Mouse (Mus musculus): ENCODE results near the gene Camta1. TPM values are rescaled to one million over a fixed set of nuclear protein-coding genes. Genes with fewer than 3 reads are reported as not detected.

Gene Camta1
- polyA plus RNA-seq, 1 experiment from 2014 or later, result 25.3 TPM

DNA sequence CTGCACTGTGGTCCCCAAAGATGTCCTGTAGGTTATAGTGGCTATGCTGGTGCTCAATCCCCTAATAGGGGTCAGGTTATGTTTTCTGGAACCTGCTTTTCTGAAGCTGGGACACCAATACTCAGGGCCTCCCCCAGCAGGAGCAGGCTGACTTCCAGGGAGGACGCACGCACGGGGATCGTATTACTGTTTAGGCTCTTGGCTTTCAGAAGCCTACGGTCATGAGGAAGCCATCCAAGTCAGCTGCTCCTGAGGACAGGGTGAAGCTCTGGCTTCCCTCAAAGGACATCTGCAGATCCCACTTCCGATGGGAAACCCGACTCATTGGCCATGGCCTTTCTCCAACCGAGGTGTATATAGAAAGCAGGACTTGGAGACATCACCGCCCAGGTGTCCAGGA lies 729.2 kb downstream of the Camta1 start:
- H3K27me3 ChIP-seq (ENCODE audit: control insufficient read depth, insufficient read depth, low read depth, low read length), result peaks cover 27% of the 10 kb centered on the region
- WGBS (ENCODE audit: insufficient replicate concordance), result 65% methylated on average over 9 of the region's 9 CpGs

DNA sequence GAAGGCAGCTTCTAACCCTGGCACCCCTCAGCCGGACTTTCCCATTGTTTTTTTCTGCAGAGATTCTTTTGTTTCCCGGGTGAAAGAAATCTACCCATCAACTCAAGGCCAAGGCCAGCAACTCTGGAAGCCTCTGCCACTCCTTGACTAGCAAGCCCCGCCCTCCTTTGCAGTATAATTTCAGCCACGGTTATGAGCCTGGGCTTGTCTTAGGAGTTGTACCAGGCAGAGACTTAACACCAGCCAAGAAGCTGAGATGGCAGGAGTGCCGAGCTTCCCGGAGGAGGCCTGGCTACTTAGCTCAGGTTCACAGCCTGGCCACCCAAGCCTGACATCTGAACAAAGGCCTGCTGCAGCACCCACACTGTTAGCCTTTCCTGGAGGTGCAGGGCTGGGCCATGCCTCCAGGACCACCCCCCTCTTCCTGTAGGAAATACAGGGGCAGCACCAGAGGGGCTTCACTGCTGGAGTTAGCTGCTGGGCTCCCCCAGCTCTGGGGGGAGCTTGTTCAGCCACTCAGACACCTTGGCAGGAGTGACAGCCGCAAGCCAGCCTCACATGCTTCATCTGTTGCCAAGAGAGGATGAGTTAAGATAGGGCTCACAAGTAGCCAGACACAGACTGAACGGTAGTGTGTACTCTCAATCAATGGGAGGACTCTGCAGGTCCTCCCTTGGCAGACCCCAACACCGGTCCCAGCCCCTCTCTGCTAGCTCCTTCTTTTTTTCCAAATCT lies 730.8 kb downstream of the Camta1 start:
- Histone ChIP-seq H3K9me3 (replicated peaks; ENCODE audit: control insufficient read depth, low read length) (no peaks in the 10 kb centered on the region), H3K27me3 (ENCODE audit: control insufficient read depth, insufficient read depth, low read depth, low read length) (peaks cover 27% of the 10 kb centered on the region), H3K27ac (ENCODE audit: low read length) (no peak overlapping the region), H3K4me1 (ENCODE audit: control insufficient read depth, low read depth, low read length) (no peaks in the 10 kb centered on the region), H3K4me2 (ENCODE audit: low read depth, low read length) (no peak overlapping the region), H3K36me3 (ENCODE audit: control insufficient read depth, insufficient read depth) (no peaks in the 10 kb centered on the region), H3K4me3 (ENCODE audit: low read depth, low read length) (no peak overlapping the region), H3K9ac (ENCODE audit: low read depth, low read length) (no peak overlapping the region)
- 53% methylated on average over 9 of the region's 9 CpGs for WGBS (ENCODE audit: insufficient replicate concordance)
- ATAC-seq (ENCODE audit: low read depth), result no peak

More for the DNA sequence above, 729.2 kb downstream of the Camta1 start:
- H3K4me2 ChIP-seq (ENCODE audit: low read depth, low read length), result no peak overlapping the region
- no peak overlapping the region for H3K4me3 ChIP-seq (ENCODE audit: low read depth, low read length)
- no peaks in the 10 kb centered on the region for H3K36me3 ChIP-seq (ENCODE audit: control insufficient read depth, insufficient read depth)
- H3K9ac ChIP-seq (ENCODE audit: low read depth, low read length), result no peak overlapping the region
- H3K9me3 ChIP-seq (replicated peaks; ENCODE audit: control insufficient read depth, low read length), result no peaks in the 10 kb centered on the region
- no peak overlapping the region for H3K27ac ChIP-seq (ENCODE audit: low read length)
- ATAC-seq (ENCODE audit: low read depth), result no peak
- no peaks in the 10 kb centered on the region for H3K4me1 ChIP-seq (ENCODE audit: control insufficient read depth, low read depth, low read length)

DNA sequence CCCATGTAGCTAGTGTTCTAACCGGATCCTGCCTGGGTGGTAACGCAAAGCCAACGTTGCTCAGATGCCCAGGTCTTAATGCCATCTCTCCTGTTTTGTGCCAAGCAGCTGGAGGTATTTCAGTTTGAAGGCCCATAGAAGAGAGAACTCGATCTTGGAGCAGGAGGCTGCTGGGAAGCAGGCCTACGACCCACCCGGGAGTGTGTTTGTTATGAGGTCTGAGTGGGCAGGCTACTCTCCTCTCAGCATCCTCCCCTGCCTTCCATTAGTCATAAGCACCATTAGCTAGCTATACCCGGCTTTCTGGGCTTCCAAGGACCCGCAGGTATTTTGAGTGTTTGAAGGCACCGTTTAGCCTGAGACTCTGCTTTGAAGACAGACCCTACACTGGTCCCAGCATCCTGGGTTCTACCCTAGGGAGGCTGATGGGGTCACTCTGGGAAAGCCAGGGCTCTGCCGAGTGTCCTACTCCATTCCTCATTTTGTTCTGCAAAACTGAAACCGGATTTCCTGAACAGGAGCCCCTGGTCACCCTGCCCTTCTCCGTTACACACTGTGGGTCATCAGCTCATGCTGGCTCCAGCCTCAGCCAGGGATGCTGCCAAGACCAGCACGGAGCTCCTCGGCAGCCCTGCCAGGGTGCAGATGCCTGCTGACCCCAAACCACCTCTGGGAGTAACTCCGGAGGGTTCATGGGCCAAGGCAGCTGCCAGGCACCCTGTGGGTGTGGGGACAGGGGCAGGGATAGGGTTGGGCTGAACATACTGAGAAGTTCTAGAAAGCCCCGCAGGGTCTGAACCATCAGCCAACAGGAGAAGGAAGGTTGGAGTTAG lies 731.7 kb downstream of the Camta1 start:
- Histone ChIP-seq H3K4me1 (ENCODE audit: control insufficient read depth, low read depth, low read length) (no peaks in the 10 kb centered on the region), H3K9me3 (replicated peaks; ENCODE audit: control insufficient read depth, low read length) (no peaks in the 10 kb centered on the region), H3K27me3 (ENCODE audit: control insufficient read depth, insufficient read depth, low read depth, low read length) (peaks cover 27% of the 10 kb centered on the region), H3K4me3 (ENCODE audit: low read depth, low read length) (no peak overlapping the region), H3K27ac (ENCODE audit: low read length) (no peak overlapping the region), H3K9ac (ENCODE audit: low read depth, low read length) (no peak overlapping the region), H3K36me3 (ENCODE audit: control insufficient read depth, insufficient read depth) (no peaks in the 10 kb centered on the region), H3K4me2 (ENCODE audit: low read depth, low read length) (no peak overlapping the region)
- 45% methylated on average over 16 of the region's 16 CpGs for WGBS (ENCODE audit: insufficient replicate concordance)
- ATAC-seq (ENCODE audit: low read depth), result no peak

DNA sequence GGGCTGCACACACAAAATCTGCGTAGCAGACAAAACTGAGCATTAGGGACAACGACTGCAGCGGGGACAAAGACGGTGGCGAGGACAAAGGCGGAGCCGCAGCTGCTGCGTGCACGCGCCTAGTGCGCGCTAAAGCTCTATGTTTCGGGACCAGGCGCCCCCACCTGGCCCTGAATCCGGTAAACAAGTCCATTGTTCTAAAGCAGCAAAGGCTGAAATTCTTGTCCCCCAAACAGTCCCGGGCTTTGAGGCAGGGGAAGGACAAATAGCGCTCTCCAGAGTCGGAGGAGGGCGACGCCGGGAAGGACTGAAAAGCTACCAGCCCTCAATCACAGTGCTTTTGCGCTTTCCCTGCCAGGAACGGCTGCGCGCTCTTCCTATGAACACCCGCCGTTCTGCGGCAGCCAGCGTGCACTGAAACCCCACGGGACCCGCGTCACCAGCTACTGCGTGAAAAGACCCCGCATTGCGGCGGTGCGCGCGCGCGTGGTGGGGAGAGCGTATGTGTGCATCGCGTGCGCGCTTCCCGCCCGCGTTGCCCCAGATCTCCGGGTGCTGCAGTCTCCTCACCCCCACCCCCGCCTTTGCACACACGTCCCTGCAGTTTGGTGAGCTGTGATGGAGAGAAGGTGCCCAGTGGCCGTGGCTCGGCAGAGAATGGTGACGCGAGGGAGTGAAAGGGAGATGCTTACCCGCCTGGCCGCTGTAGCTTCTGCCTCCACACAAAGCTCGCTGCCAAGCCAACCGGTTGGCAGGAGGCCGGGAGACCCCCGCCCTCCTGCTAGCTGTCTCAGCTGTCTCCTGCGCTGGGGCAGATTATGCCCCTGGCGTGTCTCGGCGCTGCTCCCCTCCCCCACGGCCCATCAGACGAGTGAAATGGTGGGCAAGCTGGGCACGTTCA lies 732.8 kb downstream of the Camta1 start:
- peak overlapping the region; percentile 40 for H3K4me2 ChIP-seq (ENCODE audit: low read depth, low read length)

DNA sequence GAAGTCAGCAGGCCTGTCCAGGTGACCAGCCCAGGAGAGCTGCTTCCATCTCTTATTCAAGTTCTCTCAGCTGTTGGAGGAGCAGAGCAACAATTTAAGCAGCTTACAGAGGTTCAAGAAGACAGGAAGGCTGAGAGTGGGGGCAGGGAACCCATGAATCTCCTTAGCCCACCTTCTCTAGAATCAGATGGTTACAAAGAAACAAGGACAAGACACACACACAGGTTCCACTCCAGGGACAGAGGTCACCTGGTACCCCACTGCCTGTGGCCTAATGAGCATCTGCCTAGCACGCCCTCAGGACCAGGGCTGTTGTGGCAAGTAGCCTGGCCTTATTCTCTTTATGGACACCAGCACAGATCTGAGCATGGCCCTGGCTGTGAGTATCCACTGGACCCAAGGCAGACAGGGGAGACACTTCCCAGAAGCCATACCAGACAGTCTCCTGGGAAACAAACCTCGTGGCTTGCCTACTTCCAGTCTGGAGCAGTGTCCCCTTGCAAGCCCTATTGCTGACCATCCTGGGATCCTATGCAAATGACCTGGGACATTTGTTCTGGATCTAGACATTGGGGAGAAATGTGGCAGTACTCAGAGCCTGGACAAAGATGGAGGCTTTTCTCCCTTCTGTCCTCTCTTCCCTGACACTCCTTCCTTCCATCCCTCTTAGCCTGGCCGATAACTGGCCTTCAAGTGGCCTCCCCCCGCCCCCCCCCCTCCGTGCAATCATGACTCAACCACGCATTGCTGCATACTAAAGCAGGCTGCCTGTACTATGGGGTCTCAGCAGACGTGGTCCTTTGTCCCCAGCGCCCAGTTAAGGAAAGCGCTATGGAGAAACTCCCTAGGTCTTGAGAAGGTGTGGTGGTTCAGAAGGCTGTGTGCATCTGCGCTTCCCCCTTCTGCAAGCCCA lies 733.8 kb downstream of the Camta1 start:
- 9% methylated on average over 10 of the region's 10 CpGs for WGBS (ENCODE audit: insufficient replicate concordance)
- H3K36me3 ChIP-seq (ENCODE audit: control insufficient read depth, insufficient read depth), result no peaks in the 10 kb centered on the region
- no peak for ATAC-seq (ENCODE audit: low read depth)
- no peak overlapping the region for H3K27ac ChIP-seq (ENCODE audit: low read length)
- H3K4me3 ChIP-seq (ENCODE audit: low read depth, low read length), result no peak overlapping the region
- H3K27me3 ChIP-seq (ENCODE audit: control insufficient read depth, insufficient read depth, low read depth, low read length), result peaks cover 27% of the 10 kb centered on the region
- no peak overlapping the region for H3K9ac ChIP-seq (ENCODE audit: low read depth, low read length)
- no peaks in the 10 kb centered on the region for H3K9me3 ChIP-seq (replicated peaks; ENCODE audit: control insufficient read depth, low read length)
- no peak overlapping the region for H3K4me2 ChIP-seq (ENCODE audit: low read depth, low read length)
- no peaks in the 10 kb centered on the region for H3K4me1 ChIP-seq (ENCODE audit: control insufficient read depth, low read depth, low read length)

More for the DNA sequence above, 732.8 kb downstream of the Camta1 start:
- H3K36me3 ChIP-seq (ENCODE audit: control insufficient read depth, insufficient read depth), result no peaks in the 10 kb centered on the region
- no peaks in the 10 kb centered on the region for H3K9me3 ChIP-seq (replicated peaks; ENCODE audit: control insufficient read depth, low read length)
- WGBS (ENCODE audit: insufficient replicate concordance), result 1% methylated on average over 69 of the region's 69 CpGs
- H3K4me1 ChIP-seq (ENCODE audit: control insufficient read depth, low read depth, low read length), result no peaks in the 10 kb centered on the region
- H3K4me3 ChIP-seq (ENCODE audit: low read depth, low read length), result peak overlapping the region; percentile 26
- peaks cover 27% of the 10 kb centered on the region for H3K27me3 ChIP-seq (ENCODE audit: control insufficient read depth, insufficient read depth, low read depth, low read length)
- H3K27ac ChIP-seq (ENCODE audit: low read length), result no peak overlapping the region
- H3K9ac ChIP-seq (ENCODE audit: low read depth, low read length), result no peak overlapping the region
- ATAC-seq (ENCODE audit: low read depth), result no peak

DNA sequence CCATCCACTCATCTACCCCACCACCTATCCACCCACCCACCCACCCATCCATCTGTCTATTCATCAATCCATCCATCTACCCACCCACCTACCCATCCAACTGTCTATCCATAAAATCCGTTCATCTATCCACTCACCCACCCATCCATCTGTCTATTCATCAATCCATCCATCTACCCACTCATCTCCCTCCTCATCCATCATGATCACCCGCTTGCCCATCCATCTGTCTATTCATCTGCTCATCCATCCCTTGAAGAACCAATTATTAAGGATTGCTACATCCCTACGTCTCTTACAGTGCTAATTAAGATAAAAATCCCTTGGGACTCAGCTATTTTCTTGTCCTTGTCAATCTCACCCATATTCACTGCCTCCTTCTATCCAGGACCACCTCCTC lies 742.8 kb downstream of the Camta1 start:
- no peak overlapping the region for H3K27ac ChIP-seq (ENCODE audit: low read length)
- H3K27me3 ChIP-seq (ENCODE audit: control insufficient read depth, insufficient read depth, low read depth, low read length), result no peaks in the 10 kb centered on the region
- no peak overlapping the region for H3K4me2 ChIP-seq (ENCODE audit: low read depth, low read length)
- H3K36me3 ChIP-seq (ENCODE audit: control insufficient read depth, insufficient read depth), result no peaks in the 10 kb centered on the region
- no peaks in the 10 kb centered on the region for H3K9me3 ChIP-seq (replicated peaks; ENCODE audit: control insufficient read depth, low read length)
- H3K4me3 ChIP-seq (ENCODE audit: low read depth, low read length), result no peak overlapping the region
- H3K4me1 ChIP-seq (ENCODE audit: control insufficient read depth, low read depth, low read length), result no peaks in the 10 kb centered on the region
- no peak overlapping the region for H3K9ac ChIP-seq (ENCODE audit: low read depth, low read length)
- whole genome bisulfite sequencing (ENCODE audit: insufficient replicate concordance), result 47% methylated on average over 3 of the region's 3 CpGs
- no peak for ATAC-seq (ENCODE audit: low read depth)

DNA sequence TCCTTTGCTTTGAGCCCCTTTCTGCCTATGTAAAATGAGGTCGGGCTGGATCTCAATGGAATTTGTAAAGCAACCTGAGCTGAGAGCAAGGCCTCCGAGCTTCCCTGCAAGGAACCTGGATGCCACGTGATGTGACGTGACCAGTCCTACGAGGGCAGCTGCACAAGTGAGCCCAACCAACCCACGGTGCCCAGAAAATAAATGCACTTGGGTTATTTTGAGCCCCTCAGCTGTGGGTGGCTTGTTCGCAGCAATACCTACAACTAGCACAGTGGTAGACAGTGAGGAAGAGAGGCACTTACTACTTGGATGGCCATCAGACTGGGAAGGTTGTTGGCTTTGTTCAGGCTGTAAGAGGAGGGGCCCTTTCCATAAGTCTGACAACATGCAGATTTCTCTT lies 747.1 kb downstream of the Camta1 start:
- Histone ChIP-seq H3K4me3 (ENCODE audit: low read depth, low read length) (no peak overlapping the region), H3K36me3 (ENCODE audit: control insufficient read depth, insufficient read depth) (no peaks in the 10 kb centered on the region), H3K27ac (ENCODE audit: low read length) (no peak overlapping the region), H3K4me2 (ENCODE audit: low read depth, low read length) (no peak overlapping the region), H3K9ac (ENCODE audit: low read depth, low read length) (no peak overlapping the region), H3K4me1 (ENCODE audit: control insufficient read depth, low read depth, low read length) (no peaks in the 10 kb centered on the region), H3K9me3 (replicated peaks; ENCODE audit: control insufficient read depth, low read length) (no peaks in the 10 kb centered on the region), H3K27me3 (ENCODE audit: control insufficient read depth, insufficient read depth, low read depth, low read length) (peaks cover 16% of the 10 kb centered on the region)
- WGBS (ENCODE audit: insufficient replicate concordance), result 59% methylated on average over 7 of the region's 7 CpGs
- no peak for ATAC-seq (ENCODE audit: low read depth)

DNA sequence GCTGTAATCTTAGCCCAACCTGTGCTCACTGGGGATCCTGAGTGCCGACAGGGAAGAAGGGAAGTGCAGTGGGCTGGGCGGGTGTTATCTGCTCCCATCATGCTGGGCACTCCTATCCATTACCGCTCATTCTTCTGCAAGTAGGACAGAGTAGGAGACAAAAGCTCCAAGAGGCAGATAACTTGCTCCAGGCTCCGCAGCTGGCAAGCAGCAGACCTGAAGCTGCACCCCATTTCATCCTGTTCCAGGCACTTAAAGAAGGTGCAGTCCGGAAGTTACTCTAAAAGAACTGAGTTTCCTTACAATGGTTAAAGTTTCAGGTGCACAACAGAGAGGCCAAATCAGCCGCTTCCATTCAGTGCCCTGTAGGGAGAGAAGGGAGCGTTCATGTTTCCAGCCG lies 750.5 kb downstream of the Camta1 start:
- no peak for ATAC-seq (ENCODE audit: low read depth)
- WGBS (ENCODE audit: insufficient replicate concordance), result 41% methylated on average over 8 of the region's 8 CpGs
- H3K9me3 ChIP-seq (replicated peaks; ENCODE audit: control insufficient read depth, low read length), result no peaks in the 10 kb centered on the region
- no peak overlapping the region for H3K4me3 ChIP-seq (ENCODE audit: low read depth, low read length)
- no peak overlapping the region for H3K4me2 ChIP-seq (ENCODE audit: low read depth, low read length)
- H3K4me1 ChIP-seq (ENCODE audit: control insufficient read depth, low read depth, low read length), result peaks cover 3% of the 10 kb centered on the region
- no peak overlapping the region for H3K27ac ChIP-seq (ENCODE audit: low read length)
- no peaks in the 10 kb centered on the region for H3K36me3 ChIP-seq (ENCODE audit: control insufficient read depth, insufficient read depth)
- H3K9ac ChIP-seq (ENCODE audit: low read depth, low read length), result no peak overlapping the region
- peaks cover 49% of the 10 kb centered on the region for H3K27me3 ChIP-seq (ENCODE audit: control insufficient read depth, insufficient read depth, low read depth, low read length)

Measured in liver, embryonic 16.5 days (tissue).